Mouse (Mus musculus) frontal cortex, postnatal 25 days (tissue): ENCODE data around the gene Scg2.

ENCODE experiments used
- DNase-seq, 2 experiments: peaks; one replicate each; pipeline ENCODE4 v3.0.0; 2022; ENCODE audit warnings: low spot score in 2 of 2

The Scg2 gene

DNA sequence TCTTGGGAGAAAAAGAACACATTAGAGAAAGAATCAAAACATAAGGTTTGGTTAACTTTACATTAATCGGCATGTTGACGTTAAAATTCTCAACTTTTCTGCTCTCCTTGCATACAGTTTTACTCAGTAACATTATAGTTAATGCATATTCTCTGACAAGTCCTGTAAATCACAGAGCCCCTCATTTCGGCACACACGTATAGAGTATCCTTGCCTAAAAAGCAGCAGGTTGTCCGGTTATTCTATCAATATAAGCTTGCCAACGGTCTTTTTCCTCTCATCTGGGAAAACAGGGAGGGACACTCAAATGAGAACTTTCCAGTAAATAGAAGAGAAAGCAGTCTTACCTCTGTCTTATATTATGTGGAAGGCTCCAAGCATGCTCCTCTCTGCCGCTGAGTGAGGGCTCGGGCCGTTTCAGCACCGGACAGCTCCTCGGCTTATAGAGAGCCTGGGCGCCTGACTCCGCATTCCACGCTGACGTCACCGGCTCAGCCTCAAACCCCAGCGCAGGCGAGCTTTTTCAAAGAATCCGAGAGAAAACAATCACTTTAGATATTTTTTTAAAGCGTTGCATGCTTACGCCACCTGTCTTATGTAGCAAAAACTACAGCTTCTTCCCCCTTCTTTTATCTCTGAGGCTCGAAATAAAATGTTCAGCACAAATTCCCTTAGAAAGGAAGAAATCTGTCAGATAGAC, at the start of gene Scg2:
Scg2 (minus strand) TSS at position 512 of the 700 bp plus-strand sequence.
- DNase-seq = peak; percentile 70 to 73

DNA sequence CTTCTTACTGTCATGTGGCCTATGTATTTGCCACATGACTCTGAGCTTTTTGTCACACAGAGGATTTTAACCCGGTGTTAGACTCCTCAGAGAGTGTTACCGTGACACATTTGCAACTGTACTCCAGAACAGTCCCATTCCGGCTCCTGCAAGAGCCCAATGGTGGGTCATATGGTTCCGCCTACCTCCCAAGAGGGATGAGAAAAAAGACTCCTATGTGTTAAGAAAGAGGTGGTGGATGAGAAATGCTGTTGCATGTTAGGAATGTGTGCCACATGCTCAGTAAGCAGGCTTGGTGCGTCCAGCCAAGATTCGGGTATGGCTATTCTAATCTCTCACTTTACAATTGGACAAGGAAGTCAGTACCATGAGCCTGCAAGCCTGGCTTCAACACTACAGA, 45.6 kb upstream of the Scg2 start:
- peak in 1 of 2 experiments; percentile 8 for DNase-seq

DNA sequence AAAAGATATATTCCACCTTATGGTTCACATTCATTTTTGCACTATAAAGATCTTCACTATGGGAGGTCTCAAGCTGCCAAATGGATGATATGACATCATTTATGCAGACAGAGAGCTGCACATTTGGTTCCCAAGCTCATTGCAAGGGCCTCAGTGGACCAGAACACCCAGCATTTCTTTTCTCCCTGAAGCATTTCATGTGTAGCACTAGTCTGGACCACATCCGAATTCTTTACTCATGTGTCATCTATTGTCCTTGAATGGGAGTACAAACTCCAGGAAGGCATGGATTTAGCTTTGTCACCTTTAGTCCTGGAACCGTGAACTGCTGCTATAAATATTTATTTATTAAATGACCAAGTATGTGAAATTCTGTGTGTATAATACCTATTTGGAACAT, 30.9 kb upstream of the Scg2 start:
- no peak for DNase-seq

DNA sequence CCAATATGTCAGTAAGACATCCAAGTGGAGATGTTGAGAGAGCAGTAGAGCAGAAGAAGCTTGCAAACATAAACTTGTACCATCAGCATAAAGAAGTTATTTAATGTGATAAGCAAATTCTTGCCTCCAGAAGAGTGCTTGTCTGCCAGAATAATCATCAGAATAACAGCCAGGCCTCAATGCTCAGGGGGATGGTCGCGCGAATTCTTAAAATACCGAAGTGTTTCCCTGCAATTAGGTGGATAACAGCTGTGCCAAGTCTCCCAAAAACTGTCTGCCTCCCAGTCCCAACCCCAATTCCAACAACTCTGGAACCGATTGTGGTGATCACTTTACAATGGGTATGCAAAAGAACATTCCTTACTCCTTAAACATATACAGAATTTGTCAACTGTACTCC, 30.0 kb upstream of the Scg2 start:
- no peak for DNase-seq

DNA sequence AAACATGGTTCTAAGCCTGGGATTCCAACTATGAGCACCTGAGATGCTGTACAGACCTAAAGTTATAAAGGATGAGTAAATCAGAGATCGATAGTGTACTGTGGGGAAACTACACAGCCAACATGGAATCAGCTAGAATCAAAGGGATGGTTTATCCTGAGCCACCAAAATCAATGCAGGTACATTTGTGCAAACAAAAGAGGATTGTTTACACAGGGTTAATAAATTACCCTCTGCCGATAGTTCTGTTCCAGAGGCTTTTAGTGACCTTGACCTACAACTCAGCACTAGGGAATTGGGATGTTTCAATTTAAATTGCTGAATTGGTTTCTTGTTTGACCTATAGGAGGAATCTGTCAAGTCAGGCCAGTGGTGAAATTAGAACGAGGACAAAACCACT, 26.7 kb upstream of the Scg2 start:
- DNase-seq = no peak

DNA sequence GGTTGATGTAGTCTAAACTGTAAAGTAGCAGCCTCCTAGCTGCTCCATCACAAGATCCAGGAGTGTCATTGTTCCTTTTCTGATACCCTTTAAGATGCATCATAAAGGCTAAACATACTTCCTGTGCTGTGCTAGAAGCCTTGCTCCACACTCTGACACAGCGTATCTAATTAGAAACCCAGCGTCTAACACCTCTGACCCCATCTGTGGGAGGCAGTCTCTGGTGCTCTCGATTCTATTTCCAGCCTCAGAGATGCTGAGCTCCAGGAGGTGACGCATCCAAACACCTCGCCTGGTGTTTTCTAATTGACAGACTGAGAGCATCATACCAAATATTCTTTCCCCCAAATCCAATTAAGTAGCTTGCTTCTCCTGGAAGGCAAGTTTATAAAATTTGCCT, 18.6 kb upstream of the Scg2 start:
- no peak for DNase-seq

DNA sequence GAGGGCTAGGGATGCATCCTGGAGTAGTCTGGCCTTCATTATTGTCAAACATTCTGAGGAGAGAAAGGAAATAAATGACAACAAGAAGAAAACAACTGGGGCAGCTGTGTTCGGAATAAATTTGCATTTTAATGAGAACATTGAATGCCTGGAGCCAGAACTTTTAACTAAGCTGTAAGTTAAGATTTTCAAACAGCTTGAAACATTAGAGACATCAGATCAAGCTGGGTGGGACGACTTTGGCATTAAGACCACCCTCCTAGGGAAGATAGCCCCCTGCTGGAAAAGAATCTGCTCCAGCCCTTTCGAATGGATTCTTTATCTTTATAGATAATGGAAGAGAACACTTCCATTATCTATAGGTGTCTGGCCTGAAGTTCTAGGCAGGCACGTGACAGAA, 14.2 kb upstream of the Scg2 start:
- DNase-seq = no peak

DNA sequence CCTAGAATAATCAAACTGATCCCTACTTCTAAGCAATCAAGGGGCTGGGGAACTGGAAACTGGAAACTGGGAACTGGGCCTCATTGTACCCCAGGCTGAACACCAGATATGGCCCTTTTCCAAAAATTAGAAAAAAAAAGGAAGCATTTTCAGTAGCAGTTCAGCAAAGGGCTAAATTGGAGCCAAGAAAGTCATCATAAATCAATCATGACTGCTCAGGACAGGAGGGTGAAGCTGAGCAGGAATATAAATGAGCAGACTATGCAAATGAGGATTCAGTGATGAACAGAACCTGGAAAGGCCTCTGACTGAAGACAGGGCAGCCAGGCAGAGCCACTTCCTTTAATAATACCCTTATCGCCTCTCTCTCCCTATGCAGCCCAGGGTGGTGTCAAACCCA, 12.4 kb upstream of the Scg2 start:
- DNase-seq = no peak

DNA sequence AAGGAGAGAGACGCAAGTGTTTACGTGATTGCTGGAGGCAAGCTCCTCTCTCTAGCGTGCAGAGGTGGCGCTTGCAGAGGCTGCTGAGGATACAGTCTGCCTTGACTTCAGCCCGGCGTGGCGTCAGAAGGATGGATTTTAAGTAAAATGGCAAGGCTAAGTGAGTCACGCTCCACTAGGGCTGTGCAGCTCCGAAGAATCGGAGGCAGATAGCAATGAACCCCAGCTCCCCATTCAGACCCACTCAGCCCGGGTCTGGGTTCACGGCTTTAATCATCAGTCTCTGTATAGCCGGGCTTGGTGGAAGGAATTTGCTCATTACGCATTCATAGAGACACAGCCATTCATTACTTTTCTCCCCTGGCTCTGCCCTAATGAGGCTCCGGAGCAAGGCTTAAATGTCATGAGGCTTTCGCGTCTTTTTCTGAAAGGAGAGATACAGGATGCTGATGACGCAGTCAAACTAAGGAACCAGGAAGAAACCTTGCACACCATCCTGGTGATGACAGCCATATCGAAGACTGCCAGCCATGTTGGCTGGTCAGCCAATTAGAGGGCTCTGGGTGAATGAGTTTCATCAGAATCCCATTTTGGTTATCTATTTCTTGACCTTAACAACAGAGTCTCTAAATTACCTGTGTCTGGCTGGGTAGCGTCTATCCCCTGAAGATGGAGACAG, 10.6 kb upstream of the Scg2 start:
- DNase-seq = peak in 1 of 2 experiments; percentile 15

DNA sequence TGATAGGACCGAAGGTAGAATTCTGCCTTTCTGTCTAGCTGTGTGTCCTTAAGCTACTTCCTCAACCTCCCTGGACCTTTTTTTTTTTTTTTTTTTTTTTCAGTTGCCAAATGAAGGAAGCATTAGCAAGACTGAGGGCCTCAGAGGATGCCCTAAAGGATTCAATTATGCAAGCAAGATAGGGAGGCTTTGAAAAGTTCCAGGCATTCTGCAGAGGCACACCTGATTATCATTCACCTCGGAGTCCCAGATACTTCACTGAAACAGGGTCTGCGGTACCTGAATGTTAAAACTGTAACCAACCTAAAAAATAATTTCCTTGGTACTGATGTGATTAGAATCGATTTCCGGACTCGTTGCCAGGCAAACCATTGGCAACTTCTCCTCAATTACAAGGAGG, 10.0 kb upstream of the Scg2 start:
- DNase-seq = no peak

DNA sequence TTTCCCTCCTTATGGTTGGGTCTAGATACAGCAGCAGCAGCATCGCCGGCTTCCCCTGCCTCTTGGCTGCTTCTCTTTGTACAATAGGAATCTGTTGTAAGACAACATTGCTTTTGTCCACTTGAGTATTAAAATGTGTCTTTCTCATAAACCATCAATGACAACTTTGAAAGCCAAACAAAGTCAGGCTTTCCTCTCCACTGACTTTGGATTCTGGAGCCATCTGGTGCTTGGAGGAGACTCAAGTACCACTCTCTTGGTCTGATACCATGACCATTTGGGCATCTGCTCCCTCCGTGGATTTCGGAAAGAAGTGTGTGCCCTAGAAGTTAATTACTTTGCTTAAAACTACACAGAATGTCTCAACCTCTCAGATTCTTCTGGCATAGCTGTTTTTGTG, 5.7 kb upstream of the Scg2 start:
- DNase-seq = no peak

DNA sequence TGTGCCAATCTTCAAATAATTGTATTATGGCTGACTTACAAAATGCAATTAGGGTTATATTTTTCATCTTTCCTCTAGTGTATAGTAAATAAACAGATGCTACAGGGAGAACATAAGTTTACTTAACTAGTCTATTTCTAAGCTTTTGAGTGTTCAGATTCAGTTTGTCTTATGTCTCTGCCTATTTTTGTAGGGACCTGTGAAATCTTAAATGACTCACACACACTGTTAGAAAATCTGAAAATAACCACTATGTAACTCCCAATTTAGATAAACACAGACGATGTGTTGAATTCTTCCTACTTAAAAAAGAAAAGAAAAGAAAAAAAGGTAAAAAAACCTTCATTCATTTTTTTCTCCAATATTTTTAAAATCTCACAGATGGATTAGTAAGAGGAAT, 2.2 kb downstream of the Scg2 start:
- DNase-seq = no peak

DNA sequence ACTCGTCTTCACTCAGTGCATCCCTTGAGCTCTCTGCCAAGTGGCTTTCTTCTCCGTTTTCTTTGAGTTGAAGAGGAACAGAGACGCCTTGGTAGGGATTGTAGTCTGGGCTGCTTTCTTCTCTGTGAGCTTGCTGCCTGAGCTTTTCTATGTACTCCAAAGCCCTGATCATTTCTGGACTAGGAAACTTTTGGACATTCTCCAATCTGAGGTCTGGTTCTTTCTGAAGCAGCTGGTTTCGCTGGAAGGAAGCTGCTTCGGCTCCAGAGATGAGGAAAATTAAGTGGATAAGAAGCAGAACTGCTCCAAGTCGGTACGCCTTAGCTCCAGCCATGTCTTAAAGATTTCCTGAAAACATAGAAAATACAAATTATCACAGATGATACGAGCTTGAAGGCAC, 3.2 kb downstream of the Scg2 start:
- DNase-seq = no peak

DNA sequence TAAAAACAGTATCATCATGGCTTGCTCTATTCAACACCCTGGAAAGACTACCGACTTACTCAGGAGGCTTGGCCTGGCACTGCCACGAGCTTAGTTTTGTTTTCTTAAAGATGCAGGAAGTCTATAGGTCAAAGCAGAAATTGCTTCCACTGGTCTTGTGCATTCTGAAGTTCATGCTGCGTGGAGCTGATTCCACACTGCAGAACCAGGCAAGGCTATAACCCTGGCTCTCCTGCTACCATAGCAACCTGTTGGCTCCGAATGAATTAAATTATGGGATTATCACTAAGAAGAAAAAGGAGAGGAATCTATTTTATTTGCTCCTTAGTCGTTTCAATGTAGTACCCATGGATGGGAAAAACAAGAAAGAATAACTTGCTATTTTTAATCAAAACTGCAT, 10.9 kb downstream of the Scg2 start:
- no peak for DNase-seq

DNA sequence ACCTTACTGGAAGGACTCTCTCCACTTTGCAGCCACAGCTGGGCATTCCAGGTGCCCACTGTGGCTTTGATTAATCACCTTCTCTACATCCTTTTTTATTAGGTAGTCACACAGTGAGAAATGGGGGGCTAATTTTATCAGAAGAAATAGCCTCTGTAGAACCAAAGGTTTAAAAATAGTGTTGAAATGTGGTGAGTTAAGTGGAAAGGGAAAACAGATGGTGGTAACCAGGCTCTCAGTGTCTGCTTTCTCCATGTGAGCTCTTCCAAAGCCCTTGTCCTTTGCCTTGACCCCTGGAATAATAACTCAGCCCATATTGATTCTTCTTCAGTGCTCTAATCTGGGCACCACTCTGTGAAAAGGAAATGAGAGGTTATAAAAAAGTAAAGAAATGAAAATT, 24.4 kb downstream of the Scg2 start:
- no peak for DNase-seq

DNA sequence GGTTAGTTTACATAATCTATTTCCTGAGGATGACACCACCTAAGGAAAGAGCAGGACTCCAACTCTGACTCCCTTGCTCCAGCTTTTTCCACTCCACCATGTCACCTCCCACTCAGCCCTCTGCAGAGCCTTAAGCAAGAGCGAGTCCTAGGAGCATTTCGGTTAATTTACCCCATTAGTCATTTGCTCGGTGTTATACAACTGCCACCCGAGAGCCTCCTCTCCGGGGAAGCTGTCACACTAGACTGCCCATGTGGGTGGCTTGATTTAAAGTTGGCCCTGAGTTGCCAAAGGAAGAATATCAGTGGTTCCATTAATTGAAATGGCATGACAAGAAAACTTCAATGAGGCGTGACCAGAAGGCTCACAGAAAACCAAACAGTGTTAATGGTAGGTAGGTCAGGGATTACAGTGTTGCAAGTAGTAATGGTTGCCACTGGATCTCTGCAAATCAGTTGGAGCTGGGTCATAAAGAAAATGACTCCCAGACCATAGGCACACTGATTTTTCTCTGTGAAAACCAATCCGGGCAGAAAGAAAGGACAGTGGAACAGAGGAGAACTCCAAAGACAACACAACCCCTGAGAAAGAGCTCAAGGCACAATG, 33.5 kb downstream of the Scg2 start:
- DNase-seq = no peak

DNA sequence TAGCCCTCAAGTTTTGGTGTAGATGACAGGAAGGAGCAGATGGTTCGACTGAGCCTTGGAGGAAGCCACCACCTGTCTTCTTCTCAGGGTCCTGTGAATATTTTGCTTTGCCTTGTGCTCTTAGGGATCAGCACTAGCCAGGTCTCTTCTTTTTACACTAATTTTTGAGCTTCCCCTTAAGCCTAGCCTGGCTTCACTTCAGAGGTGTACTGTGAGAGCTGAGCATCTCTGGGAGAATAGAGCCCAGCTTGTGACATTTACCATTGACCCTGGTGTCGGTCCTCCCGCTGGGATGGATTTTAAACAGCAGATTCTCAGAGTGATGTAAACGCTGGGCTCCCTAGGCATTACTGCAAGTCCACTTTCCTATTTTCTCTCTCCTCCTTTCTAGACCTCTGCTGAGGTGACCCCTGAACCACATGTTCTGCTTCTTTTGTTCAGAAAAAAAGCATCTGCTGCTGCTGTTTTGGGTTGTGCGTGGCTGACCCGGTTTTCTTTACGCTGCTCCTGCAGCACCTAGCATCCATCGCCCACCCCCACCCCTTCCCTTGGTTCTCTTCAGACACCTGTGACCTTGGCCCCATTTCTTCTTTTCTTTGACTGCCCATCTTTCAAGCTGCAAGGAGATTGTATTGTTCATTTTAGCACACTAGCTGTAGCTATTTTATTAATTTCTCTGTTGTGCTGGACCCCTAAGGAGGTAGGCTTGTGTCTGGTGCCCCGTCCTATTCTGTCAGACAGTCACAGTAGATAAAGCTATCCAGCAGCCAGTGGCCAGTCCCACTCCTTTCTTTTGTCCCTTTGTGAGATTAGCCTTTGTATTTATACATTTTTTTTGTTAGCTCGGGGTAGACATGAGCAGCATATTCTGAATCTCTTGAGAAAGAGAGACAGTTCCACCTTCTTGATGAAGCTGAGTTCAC, 38.6 kb downstream of the Scg2 start:
- no peak for DNase-seq

DNA sequence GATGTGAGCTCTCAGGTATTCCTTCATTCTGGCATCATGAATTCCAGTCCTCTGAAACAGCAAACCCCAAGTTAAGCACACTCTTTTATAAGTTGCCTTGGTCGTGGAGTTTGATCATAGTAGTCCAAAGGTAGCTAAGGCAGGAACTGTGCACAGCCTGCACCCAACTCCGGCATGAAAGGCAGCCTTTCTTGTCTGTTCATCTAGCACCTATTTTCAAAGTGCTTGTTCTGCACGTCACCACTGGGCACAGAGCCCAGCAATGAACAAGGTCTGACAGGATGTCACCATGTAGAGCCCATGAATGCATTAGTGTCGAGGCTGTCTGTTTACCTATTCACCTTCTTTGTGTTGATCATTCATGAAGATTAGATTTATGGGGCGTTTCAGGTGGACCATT, 39.6 kb downstream of the Scg2 start:
- no peak for DNase-seq
